Mouse (Mus musculus) testis, adult 2 months (tissue): Measurements from ENCODE around the gene Prph.

Experiments
- CTCF ChIP-seq: fragments of 200-500 bp; IDR thresholded peaks from 2 replicates; pipeline ENCODE4 v1.5.1; 2012; ENCODE audit warnings: low read depth, mild to moderate bottlenecking, inconsistent platforms, low read length, moderate library complexity; ENCODE audit not compliant: control insufficient read depth, insufficient read depth, insufficient replicate concordance
- POLR2A ChIP-seq: fragments of 200-500 bp; IDR thresholded peaks from 2 replicates; pipeline ENCODE4 v1.6.1; 2012; ENCODE audit warnings: low read depth, mild to moderate bottlenecking, inconsistent platforms, low read length, moderate library complexity; ENCODE audit not compliant: control insufficient read depth

DNA sequence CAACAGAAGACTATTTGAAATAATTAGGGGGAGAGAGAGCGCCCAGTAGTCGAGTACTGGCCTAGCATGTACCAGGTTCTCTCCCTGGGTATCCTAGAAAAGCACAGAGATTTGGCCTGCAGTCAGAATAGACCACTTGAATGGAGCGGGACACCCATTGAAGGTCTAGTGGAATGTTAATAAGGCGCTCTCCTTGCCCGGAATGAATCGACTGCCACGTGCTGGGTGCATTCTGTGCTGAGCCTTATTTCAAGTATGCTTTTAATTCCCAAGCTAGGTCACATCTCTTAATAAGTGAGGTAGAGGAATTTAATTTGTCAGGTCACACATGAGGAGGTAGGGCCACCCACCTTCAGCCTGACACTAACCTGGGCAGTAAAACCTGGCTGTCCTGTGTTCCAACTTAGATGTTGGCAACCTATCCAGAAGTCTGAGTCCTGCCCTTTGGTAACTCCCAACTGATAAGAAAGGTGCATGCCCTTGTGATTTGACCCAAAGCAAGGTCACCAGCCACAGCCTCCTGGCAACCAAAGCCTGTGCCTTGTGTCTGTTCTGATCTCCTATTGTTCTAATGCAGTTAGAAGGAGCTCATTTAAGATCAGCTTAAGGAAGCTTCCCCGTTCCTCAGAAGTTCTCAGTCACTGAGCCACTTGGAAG lies 18.6 kb upstream of the Prph start:
- no peak for TF ChIP-seq CTCF
- no peak for TF ChIP-seq POLR2A
